Mouse (Mus musculus) spleen, adult 10 weeks (tissue): ENCODE measurements around the gene Dstyk. TPM values are rescaled to one million over a fixed set of nuclear protein-coding genes. Genes with fewer than 3 reads are reported as not detected.

Experiments used
- polyA plus RNA-seq: library from polyadenylated mRNA; stranded (reverse); fragments of 350-450 nt; fragmentation: Illumina TruSeq; extraction: RNeasy Lipid Tissue Mini Kit (QIAGEN cat#74804); gene quantifications from one replicate; pipeline ENCODE4 v1.2.3, GENCODE M21; 2015; ENCODE audit warnings: low replicate concordance; ENCODE audit not compliant: insufficient read depth

Gene Dstyk
- polyA plus RNA-seq = 17.7 TPM

GRCm38 (mm10) chr1:132417319-132418251 lies at the start of gene Dstyk:
Dstyk (plus strand) TSS chr1:132417555.

GRCm38 (mm10) chr1:132390691-132391579 lies 26.4 kb upstream of the Dstyk start, which contains the start of gene Tmcc2:
Tmcc2 (minus strand) TSS chr1:132391281.

GRCm38 (mm10) chr1:132476928-132477691 lies 59.8 kb downstream of the Dstyk start, which contains the start of gene Rbbp5:
Rbbp5 (plus strand) TSS chr1:132477365.

GRCm38 (mm10) chr1:132506058-132506457 lies 88.7 kb downstream of the Dstyk start, which contains the start of gene Tmem81:
Tmem81 (plus strand) TSS chr1:132506230.

Other genes starting within 250 kb of the Dstyk start
- gene Lemd1, start 226.1 kb upstream of the Dstyk start, polyA plus RNA-seq = not detected
- gene AC124108.1, start 226.1 kb upstream of the Dstyk start, polyA plus RNA-seq = not detected
- gene Gm10188, start 187.8 kb upstream of the Dstyk start, polyA plus RNA-seq = not detected
- gene Klhdc8a, start 118.9 kb upstream of the Dstyk start, polyA plus RNA-seq = 0.41 TPM
- gene Nuak2, start 101.4 kb upstream of the Dstyk start, polyA plus RNA-seq = 24.1 TPM
- gene Tmcc2, start 26.3 kb upstream of the Dstyk start, polyA plus RNA-seq = 34.4 TPM
- gene Rbbp5, start 59.8 kb downstream of the Dstyk start, polyA plus RNA-seq = 67.6 TPM
- gene Tmem81, start 88.7 kb downstream of the Dstyk start, polyA plus RNA-seq = 15.1 TPM
- not detected for gene Cntn2, start 125.7 kb downstream of the Dstyk start, polyA plus RNA-seq